Mouse (Mus musculus): ENCODE results near the gene Ces3b. TPM values are rescaled to one million over a fixed set of nuclear protein-coding genes. Genes with fewer than 3 reads are reported as not detected.

Gene Ces3b
- polyA plus RNA-seq, 1 experiment from 2014 or later, result not detected

DNA sequence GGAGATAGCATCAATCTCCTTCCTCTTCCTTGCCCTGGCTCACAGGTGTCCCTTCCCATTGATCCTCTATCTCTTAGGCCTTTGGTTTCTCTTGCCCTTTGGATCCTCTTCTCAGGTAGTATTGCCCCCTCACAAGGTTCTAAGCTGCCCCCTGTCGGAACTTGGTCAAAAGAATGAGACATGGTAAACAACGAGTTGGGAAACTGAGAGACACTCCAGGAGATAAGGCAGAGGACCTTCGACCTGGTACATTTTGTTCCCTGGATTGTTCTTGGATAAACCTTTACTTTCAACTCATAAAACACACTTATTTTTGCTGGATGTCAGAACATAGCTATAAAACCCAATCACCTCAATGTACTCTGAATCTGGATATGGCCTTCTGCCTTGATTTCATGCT is 20.7 kb downstream of the Ces3b start:
- Histone ChIP-seq H3K9me3 (ENCODE audit: control insufficient read depth, low read length) (no peaks in the 10 kb centered on the region), H3K4me2 (replicated peaks; ENCODE audit: low read depth, low read length) (no peak overlapping the region), H3K36me3 (ENCODE audit: control insufficient read depth, insufficient read depth, low read length) (no peaks in the 10 kb centered on the region), H3K9ac (ENCODE audit: low read depth, low read length) (no peak overlapping the region), H3K27me3 (ENCODE audit: control insufficient read depth, insufficient read depth, low read length) (no peaks in the 10 kb centered on the region), H3K4me3 (ENCODE audit: low read length) (no peak overlapping the region), H3K4me1 (ENCODE audit: control insufficient read depth, insufficient read depth, low read length) (no peaks in the 10 kb centered on the region), H3K27ac (ENCODE audit: low read depth, low read length) (no peak overlapping the region)
- ATAC-seq (ENCODE audit: low FRiP score, low TSS enrichment), result no peak
- 83% methylated on average over 3 of the region's 3 CpGs for WGBS

DNA sequence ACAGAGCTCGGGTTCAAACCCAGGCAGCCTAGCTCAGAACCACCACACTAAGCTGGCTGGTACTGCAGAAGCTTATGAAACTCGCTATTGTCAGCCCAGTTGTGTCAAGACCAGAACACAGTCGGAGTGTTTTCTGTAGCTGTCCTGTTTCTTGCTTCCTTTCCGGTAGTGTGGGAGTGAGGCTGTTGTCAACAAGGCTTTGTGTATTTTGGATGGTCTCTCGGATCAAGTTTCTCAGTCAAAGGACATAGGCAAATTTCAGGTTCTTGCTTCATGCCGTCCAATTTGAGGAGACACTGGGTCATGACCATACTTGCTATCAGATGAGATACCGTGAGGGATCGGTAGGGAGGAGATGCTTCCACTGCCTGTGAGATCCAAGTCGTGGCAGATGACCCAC is 46.3 kb downstream of the Ces3b start:
- 79% methylated on average over 9 of the region's 9 CpGs for WGBS
- H3K27ac ChIP-seq (ENCODE audit: low read depth, low read length), result no peak overlapping the region
- H3K4me1 ChIP-seq (ENCODE audit: control insufficient read depth, insufficient read depth, low read length), result no peaks in the 10 kb centered on the region
- H3K4me2 ChIP-seq (replicated peaks; ENCODE audit: low read depth, low read length), result no peak overlapping the region
- no peaks in the 10 kb centered on the region for H3K9me3 ChIP-seq (ENCODE audit: control insufficient read depth, low read length)
- no peaks in the 10 kb centered on the region for H3K36me3 ChIP-seq (ENCODE audit: control insufficient read depth, insufficient read depth, low read length)
- no peak overlapping the region for H3K4me3 ChIP-seq (ENCODE audit: low read length)
- no peaks in the 10 kb centered on the region for H3K27me3 ChIP-seq (ENCODE audit: control insufficient read depth, insufficient read depth, low read length)
- H3K9ac ChIP-seq (ENCODE audit: low read depth, low read length), result no peak overlapping the region
- ATAC-seq (ENCODE audit: low FRiP score, low TSS enrichment), result no peak

DNA sequence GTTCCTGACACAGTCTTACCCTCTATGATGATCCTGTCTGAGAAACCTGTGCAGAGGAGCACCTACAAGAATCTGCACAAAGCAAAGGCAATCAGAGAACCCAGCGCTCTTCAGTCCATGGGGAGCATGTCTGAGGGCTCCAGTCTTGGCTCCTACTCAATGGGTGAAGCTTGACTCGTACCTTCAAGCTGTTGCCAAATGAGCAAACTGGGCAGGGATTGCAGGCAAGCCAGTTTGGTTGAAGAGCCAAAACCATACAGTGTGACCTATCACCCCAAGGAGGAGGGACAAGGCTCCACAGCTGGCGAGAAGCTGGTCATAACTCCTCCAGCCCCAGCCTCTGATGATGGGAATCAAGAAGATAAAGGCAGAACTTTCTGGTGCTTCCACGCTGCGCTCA is 48.0 kb downstream of the Ces3b start, which contains the start of gene Ces4a:
Gene Ces4a (plus strand): TSS at position 292 of the 400 bp plus-strand sequence.
- 85% methylated on average over 5 of the region's 5 CpGs for WGBS
- no peak within 1 kb of the TSS for H3K4me3 ChIP-seq (ENCODE audit: low read length)
- no peaks in the 10 kb centered on the region for H3K9me3 ChIP-seq (ENCODE audit: control insufficient read depth, low read length)
- no peak within 1 kb of the TSS for H3K9ac ChIP-seq (ENCODE audit: low read depth, low read length)
- no peak within 1 kb of the TSS for H3K27ac ChIP-seq (ENCODE audit: low read depth, low read length)
- no peak within 1 kb of the TSS for H3K4me2 ChIP-seq (replicated peaks; ENCODE audit: low read depth, low read length)
- no peaks in the 10 kb centered on the region for H3K27me3 ChIP-seq (ENCODE audit: control insufficient read depth, insufficient read depth, low read length)
- no peak for ATAC-seq (ENCODE audit: low FRiP score, low TSS enrichment)
- H3K36me3 ChIP-seq (ENCODE audit: control insufficient read depth, insufficient read depth, low read length), result no peaks in the 10 kb centered on the region
- no peaks in the 10 kb centered on the region for H3K4me1 ChIP-seq (ENCODE audit: control insufficient read depth, insufficient read depth, low read length)

- Histone ChIP-seq H3K27ac (ENCODE audit: low read depth, low read length) (no peak overlapping the region), H3K4me3 (ENCODE audit: low read length) (no peak overlapping the region), H3K9ac (ENCODE audit: low read depth, low read length) (no peak overlapping the region), H3K4me2 (replicated peaks; ENCODE audit: low read depth, low read length) (no peak overlapping the region), H3K4me1 (ENCODE audit: control insufficient read depth, insufficient read depth, low read length) (no peaks in the 10 kb centered on the region), H3K9me3 (ENCODE audit: control insufficient read depth, low read length) (no peaks in the 10 kb centered on the region), H3K36me3 (ENCODE audit: control insufficient read depth, insufficient read depth, low read length) (no peaks in the 10 kb centered on the region), H3K27me3 (ENCODE audit: control insufficient read depth, insufficient read depth, low read length) (no peaks in the 10 kb centered on the region)
- no peak for ATAC-seq (ENCODE audit: low FRiP score, low TSS enrichment)
- WGBS, result 15% methylated on average over 4 of the region's 4 CpGs
Observed at GRCm38 (mm10) chr8:105138423-105138822, 54.9 kb downstream of the Ces3b start.

DNA sequence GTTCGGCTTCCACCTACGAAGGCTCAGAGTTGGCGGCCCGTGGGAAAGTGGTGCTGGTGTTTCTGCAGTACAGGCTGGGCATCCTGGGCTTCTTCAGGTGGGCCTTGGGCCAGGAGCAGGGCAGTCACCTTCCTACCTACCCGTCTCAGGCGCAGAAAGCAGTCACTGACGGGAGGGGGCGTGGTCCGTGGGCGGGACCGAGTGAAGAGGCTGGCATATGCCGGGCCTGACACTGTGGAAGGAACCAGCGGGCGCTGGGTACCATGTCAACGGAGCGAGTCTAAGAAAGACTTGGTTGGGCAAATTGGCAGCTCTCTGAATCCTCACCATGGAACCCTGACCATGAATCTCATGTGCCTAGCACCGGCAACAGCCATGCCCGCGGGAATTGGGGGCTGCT is 58.8 kb downstream of the Ces3b start:
- Histone ChIP-seq H3K4me3 (ENCODE audit: low read length) (no peak overlapping the region), H3K27me3 (ENCODE audit: control insufficient read depth, insufficient read depth, low read length) (no peaks in the 10 kb centered on the region), H3K4me2 (replicated peaks; ENCODE audit: low read depth, low read length) (no peak overlapping the region), H3K36me3 (ENCODE audit: control insufficient read depth, insufficient read depth, low read length) (no peaks in the 10 kb centered on the region), H3K4me1 (ENCODE audit: control insufficient read depth, insufficient read depth, low read length) (no peaks in the 10 kb centered on the region), H3K27ac (ENCODE audit: low read depth, low read length) (no peak overlapping the region), H3K9ac (ENCODE audit: low read depth, low read length) (no peak overlapping the region), H3K9me3 (ENCODE audit: control insufficient read depth, low read length) (no peaks in the 10 kb centered on the region)
- no peak for ATAC-seq (ENCODE audit: low FRiP score, low TSS enrichment)
- WGBS, result 32% methylated on average over 19 of the region's 19 CpGs

Other genes with a start within 250 kb of the Ces3b start
- 0.11 TPM in 1 of 2 replicates, not detected in the other for gene Ces2c, start 236.7 kb upstream of the Ces3b start, polyA plus RNA-seq (2014; fragmentation: Nextera tagmentation; extraction: Ambion mirVana)
- 0.40 and 0.58 TPM in 2 replicates for gene Ces2e, start 157.5 kb upstream of the Ces3b start, polyA plus RNA-seq (2014; fragmentation: Nextera tagmentation; extraction: Ambion mirVana)
- gene Ces2f, start 136.4 kb upstream of the Ces3b start, polyA plus RNA-seq (2014; fragmentation: Nextera tagmentation; extraction: Ambion mirVana), result 0.07 TPM in 1 of 2 replicates, not detected in the other
- gene Ces2g, start 122.0 kb upstream of the Ces3b start, polyA plus RNA-seq (2014; fragmentation: Nextera tagmentation; extraction: Ambion mirVana), result 0.07 TPM in 1 of 2 replicates, not detected in the other
- gene Ces2h, start 82.9 kb upstream of the Ces3b start, polyA plus RNA-seq (2014; fragmentation: Nextera tagmentation; extraction: Ambion mirVana), result not detected in 2 replicates
- gene Ces3a, start 35.2 kb upstream of the Ces3b start, polyA plus RNA-seq (2014; fragmentation: Nextera tagmentation; extraction: Ambion mirVana), result not detected in 2 replicates
- gene Ces4a, start 48.0 kb downstream of the Ces3b start, polyA plus RNA-seq (2014; fragmentation: Nextera tagmentation; extraction: Ambion mirVana), result not detected in 2 replicates
- gene Cbfb, start 86.9 kb downstream of the Ces3b start, polyA plus RNA-seq (2014; fragmentation: Nextera tagmentation; extraction: Ambion mirVana), result 73.9 and 96.5 TPM in 2 replicates
- gene D230025D16Rik, start 141.4 kb downstream of the Ces3b start, polyA plus RNA-seq (2014; fragmentation: Nextera tagmentation; extraction: Ambion mirVana), result 18.3 and 28.8 TPM in 2 replicates
- gene B3gnt9, start 171.4 kb downstream of the Ces3b start, polyA plus RNA-seq (2014; fragmentation: Nextera tagmentation; extraction: Ambion mirVana), result 6.9 and 7.3 TPM in 2 replicates
- 13.1 and 15.7 TPM in 2 replicates for gene Tradd, start 180.9 kb downstream of the Ces3b start, polyA plus RNA-seq (2014; fragmentation: Nextera tagmentation; extraction: Ambion mirVana)
- 1.5 and 1.9 TPM in 2 replicates for gene Fbxl8, start 180.9 kb downstream of the Ces3b start, polyA plus RNA-seq (2014; fragmentation: Nextera tagmentation; extraction: Ambion mirVana)
- gene Hsf4, start 186.0 kb downstream of the Ces3b start, polyA plus RNA-seq (2014; fragmentation: Nextera tagmentation; extraction: Ambion mirVana), result not detected in 2 replicates
- 0.85 and 1.1 TPM in 2 replicates for gene Nol3, start 192.4 kb downstream of the Ces3b start, polyA plus RNA-seq (2014; fragmentation: Nextera tagmentation; extraction: Ambion mirVana)
- 4.3 and 10.4 TPM in 2 replicates for gene 4931428F04Rik, start 206.1 kb downstream of the Ces3b start, polyA plus RNA-seq (2014; fragmentation: Nextera tagmentation; extraction: Ambion mirVana)
- gene Exoc3l, start 212.3 kb downstream of the Ces3b start, polyA plus RNA-seq (2014; fragmentation: Nextera tagmentation; extraction: Ambion mirVana), result 13.1 and 17.8 TPM in 2 replicates
- gene E2f4, start 213.9 kb downstream of the Ces3b start, polyA plus RNA-seq (2014; fragmentation: Nextera tagmentation; extraction: Ambion mirVana), result 103 and 117 TPM in 2 replicates
- gene Elmo3, start 221.8 kb downstream of the Ces3b start, polyA plus RNA-seq (2014; fragmentation: Nextera tagmentation; extraction: Ambion mirVana), result 6.1 and 9.4 TPM in 2 replicates
- gene Lrrc29, start 242.5 kb downstream of the Ces3b start, polyA plus RNA-seq (2014; fragmentation: Nextera tagmentation; extraction: Ambion mirVana), result 1.6 and 2.1 TPM in 2 replicates
- 120 and 142 TPM in 2 replicates for gene Tmem208, start 242.6 kb downstream of the Ces3b start, polyA plus RNA-seq (2014; fragmentation: Nextera tagmentation; extraction: Ambion mirVana)